Mouse (Mus musculus): ENCODE measurements around the gene Ppp6r3.

Gene Ppp6r3

GRCm38 (mm10) chr19:3528646-3529045, 46.9 kb downstream of the Ppp6r3 start:
- no peak for DNase-seq (ENCODE audit: low read depth, low spot score)

- no peak for DNase-seq (ENCODE audit: low read depth, low spot score)
These were observed 48.0 kb downstream of the Ppp6r3 start for GRCm38 (mm10) chr19:3527531-3527930.

GRCm38 (mm10) chr19:3519471-3520169, 55.9 kb downstream of the Ppp6r3 start:
- DNase-seq (ENCODE audit: low read depth, low spot score) = no peak

GRCm38 (mm10) chr19:3497216-3497615, 78.3 kb downstream of the Ppp6r3 start:
- no peak for DNase-seq (ENCODE audit: low read depth, low spot score)

- DNase-seq (ENCODE audit: low read depth, low spot score) = no peak
These were observed 85.7 kb downstream of the Ppp6r3 start for GRCm38 (mm10) chr19:3489826-3490225.

- no peak for DNase-seq (ENCODE audit: low read depth, low spot score)
These were observed 92.7 kb downstream of the Ppp6r3 start for GRCm38 (mm10) chr19:3482831-3483230.

- DNase-seq (ENCODE audit: low read depth, low spot score) = no peak
These were observed 95.4 kb downstream of the Ppp6r3 start for GRCm38 (mm10) chr19:3480101-3480500.

GRCm38 (mm10) chr19:3476996-3477395, 98.6 kb downstream of the Ppp6r3 start:
- no peak for DNase-seq (ENCODE audit: low read depth, low spot score)

GRCm38 (mm10) chr19:3471218-3471617, 104.3 kb downstream of the Ppp6r3 start:
- DNase-seq (ENCODE audit: low read depth, low spot score) = no peak

GRCm38 (mm10) chr19:3467574-3467973, 108.0 kb downstream of the Ppp6r3 start:
- DNase-seq (ENCODE audit: low read depth, low spot score) = no peak

- no peak for DNase-seq (ENCODE audit: low read depth, low spot score)
These were observed 115.6 kb downstream of the Ppp6r3 start for GRCm38 (mm10) chr19:3459986-3460385.

- DNase-seq (ENCODE audit: low read depth, low spot score) = no peak
These were observed 117.0 kb downstream of the Ppp6r3 start for GRCm38 (mm10) chr19:3458331-3459099.

- DNase-seq (ENCODE audit: low read depth, low spot score) = no peak
These were observed 117.8 kb downstream of the Ppp6r3 start for GRCm38 (mm10) chr19:3457700-3458099.

- DNase-seq (ENCODE audit: low read depth, low spot score) = no peak
These were observed 123.9 kb downstream of the Ppp6r3 start for GRCm38 (mm10) chr19:3451649-3452048.

GRCm38 (mm10) chr19:3451170-3451569, 124.4 kb downstream of the Ppp6r3 start:
- peak; percentile 40 for DNase-seq (ENCODE audit: low read depth, low spot score)

GRCm38 (mm10) chr19:3450714-3451113, 124.8 kb downstream of the Ppp6r3 start:
- DNase-seq (ENCODE audit: low read depth, low spot score) = no peak

GRCm38 (mm10) chr19:3449248-3449647, 126.3 kb downstream of the Ppp6r3 start:
- DNase-seq (ENCODE audit: low read depth, low spot score) = no peak

GRCm38 (mm10) chr19:3447348-3447747, 128.2 kb downstream of the Ppp6r3 start:
- DNase-seq (ENCODE audit: low read depth, low spot score) = no peak

- DNase-seq (ENCODE audit: low read depth, low spot score) = no peak
These were observed 134.5 kb downstream of the Ppp6r3 start for GRCm38 (mm10) chr19:3441092-3441491.

- DNase-seq (ENCODE audit: low read depth, low spot score) = no peak
These were observed 134.9 kb downstream of the Ppp6r3 start for GRCm38 (mm10) chr19:3440667-3441066.

GRCm38 (mm10) chr19:3437980-3438379, 137.6 kb downstream of the Ppp6r3 start:
- DNase-seq (ENCODE audit: low read depth, low spot score) = no peak

GRCm38 (mm10) chr19:3436840-3437239, 138.7 kb downstream of the Ppp6r3 start:
- peak; percentile 53 for DNase-seq (ENCODE audit: low read depth, low spot score)

GRCm38 (mm10) chr19:3435824-3436223, 139.7 kb downstream of the Ppp6r3 start:
- no peak for DNase-seq (ENCODE audit: low read depth, low spot score)

Data from WW6 (cell line).